Mouse (Mus musculus) activated CD4-positive, CD25-positive, alpha-beta regulatory T cell (primary cell): ENCODE data around the gene Gpr165. TPM values are rescaled to one million over a fixed set of nuclear protein-coding genes. Genes with fewer than 3 reads are reported as not detected.

ENCODE experiments used
- polyA plus RNA-seq, 2 experiments: library from polyadenylated mRNA; unstranded; fragments of 100-300 nt; shearing (Covaris generic); gene quantifications; one replicate each; pipeline ENCODE4 v1.2.1; 2017

Gpr165 gene
- under 1 TPM in 1 of 2 experiments, not detected in 1; 0.21 TPM for polyA plus RNA-seq

DNA sequence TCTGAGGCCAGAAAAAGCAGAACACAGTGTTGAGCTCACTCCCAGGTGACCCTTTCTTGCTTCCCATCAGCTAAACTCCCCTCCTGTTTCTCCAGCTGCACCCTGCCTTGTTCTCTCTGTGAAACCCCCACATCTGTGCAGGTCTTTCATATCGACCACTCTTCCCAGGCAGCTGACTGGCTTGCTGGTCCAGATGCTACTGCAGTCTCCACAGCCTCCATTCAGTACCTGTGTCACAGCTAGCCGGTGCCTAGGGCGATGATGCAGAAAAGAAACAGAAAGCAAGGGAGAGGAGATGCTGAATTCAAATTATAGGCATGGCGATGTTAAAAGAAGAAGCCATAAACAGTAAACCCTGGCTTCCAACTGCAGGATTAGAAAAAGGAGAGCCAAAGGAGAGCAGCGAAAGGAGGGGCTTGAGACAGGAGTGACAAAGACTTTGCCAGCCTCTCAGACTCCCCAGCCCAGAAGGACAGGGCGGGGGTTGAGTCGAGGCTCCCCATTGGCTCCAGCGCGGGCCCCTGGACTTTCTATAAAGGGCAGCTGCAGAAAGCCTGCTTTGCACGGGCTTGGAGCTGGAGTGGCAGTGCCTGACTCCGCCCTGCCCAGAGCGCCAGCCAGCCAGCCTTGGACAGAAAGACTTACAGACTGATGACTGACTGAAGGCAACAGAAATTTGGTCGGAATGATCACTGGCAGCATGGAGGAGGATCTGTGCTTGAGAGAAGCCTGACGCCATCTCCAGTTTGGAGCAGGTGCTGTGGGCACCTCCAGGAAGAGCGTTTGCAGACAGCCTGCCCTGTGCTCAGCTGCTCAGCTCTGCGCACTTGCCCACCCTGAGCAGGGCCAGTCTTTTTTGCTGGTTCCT, at the start of gene Gpr165:
Gpr165 (plus strand) TSS at position 535 of the 868 bp plus-strand sequence.

